Mouse (Mus musculus) megakaryocyte, embryonic 14.5 days (primary cell): ENCODE measurements around the gene Pitpna. TPM values are rescaled to one million over a fixed set of nuclear protein-coding genes. Genes with fewer than 3 reads are reported as not detected.
"Not testable (repeated sequence)": the region's sequence is repeated elsewhere in the genome, so short reads cannot be mapped to it uniquely, and the experiment has no call there.

Source experiments
- H3K27me3 ChIP-seq: replicated peaks from 2 replicates; pipeline ENCODE3; 2012; ENCODE audit warnings: inconsistent platforms
- H3K36me3 ChIP-seq: replicated peaks from 2 replicates; pipeline ENCODE3; 2012; ENCODE audit warnings: low read length, inconsistent platforms, mixed read lengths
- H3K4me1 ChIP-seq: 2 replicates; pipeline ENCODE4 v1.6.1; 2012; ENCODE audit warnings: inconsistent platforms
- H3K4me3 ChIP-seq: replicated peaks from 2 replicates; pipeline ENCODE3; 2012; ENCODE audit warnings: moderate library complexity, mild to moderate bottlenecking, inconsistent platforms
- H3K9me3 ChIP-seq: 2 replicates; pipeline ENCODE4 v1.6.1; 2012; ENCODE audit warnings: inconsistent platforms
- FLI1 ChIP-seq: IDR thresholded peaks from 2 replicates; pipeline ENCODE4 v1.6.1; 2012; ENCODE audit warnings: low read length, inconsistent platforms, mixed read lengths
- GATA1 ChIP-seq: IDR thresholded peaks from 3 replicates; pipeline ENCODE4 v1.6.1; 2012; ENCODE audit warnings: mixed read lengths, low read length, inconsistent platforms, borderline replicate concordance
- polyA plus RNA-seq: library from polyadenylated mRNA; stranded (reverse); fragments of >175 nt; gene quantifications from 2 replicates; pipeline ENCODE4 v1.2.3, GENCODE M21; 2012; ENCODE audit warnings: low replicate concordance; ENCODE audit not compliant: insufficient read depth

The Pitpna gene
- polyA plus RNA-seq, 1 experiment: 62.8 TPM

- Histone ChIP-seq H3K4me3 (no peak overlapping the region), H3K36me3 (peaks cover 85% of the 10 kb centered on the region), H3K9me3 (no peaks in the 10 kb centered on the region), H3K4me1 (peaks cover 57% of the 10 kb centered on the region), H3K27me3 (no peaks in the 10 kb centered on the region)
- TF ChIP-seq FLI1: no peak
- no peak for TF ChIP-seq GATA1
Observed at GRCm38 (mm10) chr11:75551321-75551720, 36.6 kb upstream of the Pitpna start.

- Histone ChIP-seq H3K9me3 (no peaks in the 10 kb centered on the region), H3K4me3 (no peak overlapping the region), H3K4me1 (peaks cover 50% of the 10 kb centered on the region), H3K27me3 (no peaks in the 10 kb centered on the region), H3K36me3 (peaks cover 84% of the 10 kb centered on the region)
- TF ChIP-seq FLI1 (no peak), GATA1 (no peak)
Observed at GRCm38 (mm10) chr11:75551961-75552441, 35.9 kb upstream of the Pitpna start.

- H3K36me3 ChIP-seq: peaks cover 84% of the 10 kb centered on the region
- no peak for TF ChIP-seq FLI1
- no peak for TF ChIP-seq GATA1
- H3K4me3 ChIP-seq: no peak overlapping the region
- H3K4me1 ChIP-seq: peaks cover 41% of the 10 kb centered on the region
- H3K27me3 ChIP-seq: no peaks in the 10 kb centered on the region
- peaks cover 7% of the 10 kb centered on the region; the same call in 1 of the 2 replicates for H3K9me3 ChIP-seq
Observed at GRCm38 (mm10) chr11:75552906-75553482, 34.9 kb upstream of the Pitpna start.

GRCm38 (mm10) chr11:75556006-75556405 lies 31.9 kb upstream of the Pitpna start:
- peaks cover 33% of the 10 kb centered on the region for H3K4me1 ChIP-seq

GRCm38 (mm10) chr11:75557142-75557541 lies 30.8 kb upstream of the Pitpna start:
- Histone ChIP-seq H3K27me3 (no peaks in the 10 kb centered on the region), H3K36me3 (peaks cover 84% of the 10 kb centered on the region), H3K4me3 (no peak overlapping the region), H3K4me1 (peaks cover 31% of the 10 kb centered on the region), H3K9me3 (peaks cover 7% of the 10 kb centered on the region; the same call in 1 of the 2 replicates)
- TF ChIP-seq FLI1 (no peak), GATA1 (no peak)

More at GRCm38 (mm10) chr11:75556006-75556405, 31.9 kb upstream of the Pitpna start:
- peaks cover 84% of the 10 kb centered on the region for H3K36me3 ChIP-seq
- not testable (repeated sequence) for H3K4me3 ChIP-seq, H3K9me3 ChIP-seq, H3K27me3 ChIP-seq

GRCm38 (mm10) chr11:75558101-75558500 lies 29.8 kb upstream of the Pitpna start:
- Histone ChIP-seq H3K4me1 (peaks cover 31% of the 10 kb centered on the region), H3K4me3 (no peak overlapping the region), H3K27me3 (no peaks in the 10 kb centered on the region), H3K9me3 (peaks cover 7% of the 10 kb centered on the region; the same call in 1 of the 2 replicates), H3K36me3 (peaks cover 84% of the 10 kb centered on the region)
- TF ChIP-seq GATA1 (no peak), FLI1 (no peak)

- Histone ChIP-seq H3K36me3 (peaks cover 85% of the 10 kb centered on the region), H3K9me3 (peaks cover 7% of the 10 kb centered on the region; the same call in 1 of the 2 replicates), H3K4me3 (no peak overlapping the region), H3K27me3 (no peaks in the 10 kb centered on the region), H3K4me1 (peaks cover 48% of the 10 kb centered on the region)
- TF ChIP-seq FLI1: no peak
- no peak for TF ChIP-seq GATA1
Observed at GRCm38 (mm10) chr11:75559870-75560504, 27.9 kb upstream of the Pitpna start.

- peaks cover 7% of the 10 kb centered on the region; the same call in 1 of the 2 replicates for H3K9me3 ChIP-seq
- TF ChIP-seq GATA1 (no peak), FLI1 (no peak)
- no peak overlapping the region for H3K4me3 ChIP-seq
- H3K27me3 ChIP-seq: no peaks in the 10 kb centered on the region
- H3K4me1 ChIP-seq: peaks cover 56% of the 10 kb centered on the region
- peaks cover 88% of the 10 kb centered on the region for H3K36me3 ChIP-seq
Observed at GRCm38 (mm10) chr11:75560530-75561409, 27.1 kb upstream of the Pitpna start.

GRCm38 (mm10) chr11:75561410-75561791 lies 26.5 kb upstream of the Pitpna start:
- H3K9me3 ChIP-seq: peaks cover 7% of the 10 kb centered on the region; the same call in 1 of the 2 replicates
- no peak for TF ChIP-seq GATA1
- no peak for TF ChIP-seq FLI1
- peaks cover 62% of the 10 kb centered on the region for H3K4me1 ChIP-seq
- H3K27me3 ChIP-seq: no peaks in the 10 kb centered on the region
- no peak overlapping the region for H3K4me3 ChIP-seq
- peaks cover 94% of the 10 kb centered on the region for H3K36me3 ChIP-seq
